Mouse (Mus musculus) layer of hippocampus, postnatal 10 days (tissue): ENCODE results near the gene Olfr1101. TPM values are rescaled to one million over a fixed set of nuclear protein-coding genes. Genes with fewer than 3 reads are reported as not detected.

Experiments
- DNase-seq, 2 experiments: peaks; one replicate each; pipeline ENCODE4 v3.0.0; 2021; ENCODE audit warnings: low spot score in 2 of 2
- long read RNA-seq: library from polyadenylated mRNA; stranded (forward); transcript quantifications from one replicate; pipeline ENCODE4 v2.0.0, GENCODE M21; 2023
- total RNA-seq, 2 experiments: library from RNA; stranded (reverse); gene quantifications; 2 replicates each; pipeline ENCODE4 v1.2.3; 2021

The Olfr1101 gene
- not detected for total RNA-seq
- long read RNA-seq: 0 reads

- DNase-seq: no peak
These were observed at the start of gene Olfr1101 for GRCm38 (mm10) chr2:86991121-86991520. TSS of gene Olfr1101 (minus strand) at chr2:86991221.

- DNase-seq: no peak
These were observed 45.4 kb upstream of the Olfr1101 start, which contains the start of gene Olfr1105 for GRCm38 (mm10) chr2:87036431-87036830. TSS of gene Olfr1105 (minus strand) at chr2:87036531.

GRCm38 (mm10) chr2:87026980-87027379 lies 36.0 kb upstream of the Olfr1101 start, which contains the start of gene Olfr1104:
TSS of gene Olfr1104 (minus strand) at chr2:87027080.
- no peak for DNase-seq

GRCm38 (mm10) chr2:86998098-86998497 lies 7.1 kb upstream of the Olfr1101 start, which contains the start of gene Olfr1102:
TSS of gene Olfr1102 (plus strand) at chr2:86998398.
- DNase-seq: no peak

- no peak for DNase-seq
These were observed 11.2 kb downstream of the Olfr1101 start, which contains the start of gene Olfr1100 for GRCm38 (mm10) chr2:86979854-86980253. TSS of gene Olfr1100 (minus strand) at chr2:86979954.

- no peak for DNase-seq
These were observed 30.4 kb downstream of the Olfr1101 start, which contains the start of gene Olfr1099 for GRCm38 (mm10) chr2:86960593-86960992. TSS of gene Olfr1099 (minus strand) at chr2:86960693.

Other genes starting within 250 kb of the Olfr1101 start
- not detected for gene Olfr1090, start 232.2 kb downstream of the Olfr1101 start, total RNA-seq
- not detected for gene Olfr1093, start 208.7 kb downstream of the Olfr1101 start, total RNA-seq
- gene Olfr141, start 181.2 kb downstream of the Olfr1101 start, total RNA-seq: not detected
- not detected for gene Olfr1094, start 166.6 kb downstream of the Olfr1101 start, total RNA-seq
- not detected for gene Olfr1095, start 139.5 kb downstream of the Olfr1101 start, total RNA-seq
- not detected for gene Gm13723, start 116.4 kb downstream of the Olfr1101 start, total RNA-seq
- gene Olfr1097, start 99.0 kb downstream of the Olfr1101 start, total RNA-seq: not detected
- gene Olfr1098, start 66.7 kb downstream of the Olfr1101 start, total RNA-seq: not detected
- not detected for gene Olfr1099, start 30.5 kb downstream of the Olfr1101 start, total RNA-seq
- not detected for gene Olfr1100, start 11.3 kb downstream of the Olfr1101 start, total RNA-seq
- not detected for gene Olfr1102, start 7.2 kb upstream of the Olfr1101 start, total RNA-seq
- gene Olfr1104, start 35.9 kb upstream of the Olfr1101 start, total RNA-seq: not detected
- not detected for gene Olfr1105, start 45.3 kb upstream of the Olfr1101 start, total RNA-seq
- not detected for gene Olfr1106, start 61.1 kb upstream of the Olfr1101 start, total RNA-seq
- not detected for gene Olfr1107, start 84.6 kb upstream of the Olfr1101 start, total RNA-seq
- gene Olfr1109, start 104.8 kb upstream of the Olfr1101 start, total RNA-seq: not detected
- gene Olfr259, start 123.3 kb upstream of the Olfr1101 start, total RNA-seq: not detected
- not detected for gene Olfr1110, start 149.1 kb upstream of the Olfr1101 start, total RNA-seq
- gene Olfr1111, start 161.4 kb upstream of the Olfr1101 start, total RNA-seq: not detected
- gene Olfr1112, start 196.6 kb upstream of the Olfr1101 start, total RNA-seq: not detected
- gene Olfr1113, start 217.7 kb upstream of the Olfr1101 start, total RNA-seq: not detected